Comparison of ENCODE assay signal across 8 mouse cellular contexts in genomic region chr19:22448340-22449288, GRCm38 (mm10).
DNase-seq lines count a peak whose midpoint lies in the region; ATAC-seq lines count a peak whose summit lies in the region.

No protein-coding gene starts in this region.

- no peak for DNase-seq in kidney, adult 9 months
- DNase-seq in hindbrain, embryonic 14.5 days (ENCODE audit: low spot score) = peak; percentile 45
- no peak for DNase-seq in frontal cortex, postnatal 14 days (ENCODE audit: low spot score in 2 of 2)
- DNase-seq in ovary, postnatal 14 days (ENCODE audit: low spot score) = no peak
- no peak for DNase-seq in embryo, embryonic 10 days (ENCODE audit: low spot score)

- 0 out of 2 replicates have a peak, but pooled peaks cover 6% of the 10 kb centered on the region for H3K4me1 ChIP-seq in kidney, embryonic 16.5 days (ENCODE audit: insufficient read depth, low read length)
- H3K4me1 ChIP-seq in embryonic facial prominence, embryonic 12.5 days = 0 out of 2 replicates have a peak, but pooled peaks cover 6% of the 10 kb centered on the region
- peaks cover 23% of the 10 kb centered on the region for H3K4me1 ChIP-seq in hindbrain, embryonic 14.5 days (replicated peaks; ENCODE audit: control insufficient read depth, insufficient read depth, low read length)
- H3K4me1 ChIP-seq in neural tube, embryonic 13.5 days (replicated peaks) = peaks cover 18% of the 10 kb centered on the region

- H3K36me3 ChIP-seq in kidney, embryonic 16.5 days (ENCODE audit: insufficient read depth, low read length) = no peaks in the 10 kb centered on the region
- no peaks in the 10 kb centered on the region for H3K36me3 ChIP-seq in embryonic facial prominence, embryonic 12.5 days
- no peaks in the 10 kb centered on the region for H3K36me3 ChIP-seq in hindbrain, embryonic 14.5 days (replicated peaks; ENCODE audit: control insufficient read depth, insufficient read depth)
- no peaks in the 10 kb centered on the region for H3K36me3 ChIP-seq in neural tube, embryonic 13.5 days

- H3K27me3 ChIP-seq in kidney, embryonic 16.5 days (ENCODE audit: insufficient read depth, low read length) = no peaks in the 10 kb centered on the region
- H3K27me3 ChIP-seq in embryonic facial prominence, embryonic 12.5 days = no peaks in the 10 kb centered on the region
- H3K27me3 ChIP-seq in hindbrain, embryonic 14.5 days (ENCODE audit: control insufficient read depth, insufficient read depth, low read length) = 0 out of 2 replicates have a peak, but pooled peaks cover 4% of the 10 kb centered on the region
- no peaks in the 10 kb centered on the region for H3K27me3 ChIP-seq in neural tube, embryonic 13.5 days

- peak; percentile 55; the same call in 1 of the 2 replicates for ATAC-seq in kidney, embryonic 16.5 days (ENCODE audit: low FRiP score, low TSS enrichment)
- ATAC-seq in embryonic facial prominence, embryonic 12.5 days (ENCODE audit: insufficient number of reproducible peaks, insufficient read depth, low FRiP score, low TSS enrichment) = 0 out of 2 replicates have a peak, but pooled peaks have one; percentile 64
- ATAC-seq in hindbrain, embryonic 14.5 days (ENCODE audit: low FRiP score) = peak; percentile 68
- peak; percentile 76 for ATAC-seq in neural tube, embryonic 13.5 days (ENCODE audit: low read depth)

- no peak overlapping the region for H3K27ac ChIP-seq in kidney, embryonic 16.5 days (ENCODE audit: low read length)
- no peak overlapping the region for H3K27ac ChIP-seq in embryonic facial prominence, embryonic 12.5 days
- peak overlapping the region; percentile 66 for H3K27ac ChIP-seq in hindbrain, embryonic 14.5 days
- peak overlapping the region; percentile 46 for H3K27ac ChIP-seq in neural tube, embryonic 13.5 days (replicated peaks)

- 29% methylated on average over 20 of the region's 20 CpGs for WGBS in kidney, embryonic 16.5 days
- 23% methylated on average over 20 of the region's 20 CpGs for WGBS in embryonic facial prominence, embryonic 12.5 days
- 22% methylated on average over 20 of the region's 20 CpGs for WGBS in hindbrain, embryonic 14.5 days
- 31% methylated on average over 20 of the region's 20 CpGs for WGBS in neural tube, embryonic 13.5 days

- H3K9ac ChIP-seq in kidney, embryonic 16.5 days (replicated peaks; ENCODE audit: low read length) = peak overlapping the region; percentile 8; the same call in 1 of the 2 replicates
- peak overlapping the region; percentile 7; the same call in 1 of the 2 replicates for H3K9ac ChIP-seq in embryonic facial prominence, embryonic 12.5 days
- H3K9ac ChIP-seq in hindbrain, embryonic 14.5 days = peak overlapping the region; percentile 70
- H3K9ac ChIP-seq in neural tube, embryonic 13.5 days = peak overlapping the region; percentile 71

- peak overlapping the region; percentile 59 for H3K4me2 ChIP-seq in kidney, embryonic 16.5 days (replicated peaks; ENCODE audit: low read depth, low read length)
- H3K4me2 ChIP-seq in embryonic facial prominence, embryonic 12.5 days (replicated peaks) = peak overlapping the region; percentile 80
- H3K4me2 ChIP-seq in hindbrain, embryonic 14.5 days (replicated peaks) = peak overlapping the region; percentile 77
- H3K4me2 ChIP-seq in neural tube, embryonic 13.5 days = peak overlapping the region; percentile 77

- H3K9me3 ChIP-seq in kidney, embryonic 16.5 days (ENCODE audit: low read length) = no peaks in the 10 kb centered on the region
- H3K9me3 ChIP-seq in embryonic facial prominence, embryonic 12.5 days = no peaks in the 10 kb centered on the region
- no peaks in the 10 kb centered on the region for H3K9me3 ChIP-seq in hindbrain, embryonic 14.5 days (ENCODE audit: control insufficient read depth, low read length)
- no peaks in the 10 kb centered on the region for H3K9me3 ChIP-seq in neural tube, embryonic 13.5 days

- H3K4me3 ChIP-seq in kidney, embryonic 16.5 days (ENCODE audit: low read length) = peak overlapping the region; percentile 35
- H3K4me3 ChIP-seq in embryonic facial prominence, embryonic 12.5 days = peak overlapping the region; percentile 36
- peak overlapping the region; percentile 42 for H3K4me3 ChIP-seq in hindbrain, embryonic 14.5 days (replicated peaks; ENCODE audit: low read length)
- H3K4me3 ChIP-seq in neural tube, embryonic 13.5 days = peak overlapping the region; percentile 47

Comparison
In these comparisons a context has a peak if more than half of its experiments do, and no peak if none do; other contexts are left out.
1. H3K27ac ChIP-seq: peak in hindbrain, embryonic 14.5 days (single experiment) and neural tube, embryonic 13.5 days (single experiment); none in kidney, embryonic 16.5 days (single experiment) and embryonic facial prominence, embryonic 12.5 days (single experiment).
2. H3K9ac ChIP-seq: peak in every context shown above with its lines; median percentile 71 in neural tube, embryonic 13.5 days; 70 in hindbrain, embryonic 14.5 days; 8 in kidney, embryonic 16.5 days; 7 in embryonic facial prominence, embryonic 12.5 days.
3. Peak in every context shown above with its lines, with median percentiles within 50 percentile points of each other: ATAC-seq, H3K4me2 ChIP-seq and H3K4me3 ChIP-seq.